Mouse (Mus musculus) lung, postnatal 4 days (tissue): ENCODE measurements around the gene Gm10837.
"Not testable (repeated sequence)": the region's sequence is repeated elsewhere in the genome, so short reads cannot be mapped to it uniquely, and the experiment has no call there.

ENCODE experiments used
- DNase-seq, 2 experiments: peaks; one replicate each; pipeline ENCODE4 v3.0.0; 2021

The Gm10837 gene

DNA sequence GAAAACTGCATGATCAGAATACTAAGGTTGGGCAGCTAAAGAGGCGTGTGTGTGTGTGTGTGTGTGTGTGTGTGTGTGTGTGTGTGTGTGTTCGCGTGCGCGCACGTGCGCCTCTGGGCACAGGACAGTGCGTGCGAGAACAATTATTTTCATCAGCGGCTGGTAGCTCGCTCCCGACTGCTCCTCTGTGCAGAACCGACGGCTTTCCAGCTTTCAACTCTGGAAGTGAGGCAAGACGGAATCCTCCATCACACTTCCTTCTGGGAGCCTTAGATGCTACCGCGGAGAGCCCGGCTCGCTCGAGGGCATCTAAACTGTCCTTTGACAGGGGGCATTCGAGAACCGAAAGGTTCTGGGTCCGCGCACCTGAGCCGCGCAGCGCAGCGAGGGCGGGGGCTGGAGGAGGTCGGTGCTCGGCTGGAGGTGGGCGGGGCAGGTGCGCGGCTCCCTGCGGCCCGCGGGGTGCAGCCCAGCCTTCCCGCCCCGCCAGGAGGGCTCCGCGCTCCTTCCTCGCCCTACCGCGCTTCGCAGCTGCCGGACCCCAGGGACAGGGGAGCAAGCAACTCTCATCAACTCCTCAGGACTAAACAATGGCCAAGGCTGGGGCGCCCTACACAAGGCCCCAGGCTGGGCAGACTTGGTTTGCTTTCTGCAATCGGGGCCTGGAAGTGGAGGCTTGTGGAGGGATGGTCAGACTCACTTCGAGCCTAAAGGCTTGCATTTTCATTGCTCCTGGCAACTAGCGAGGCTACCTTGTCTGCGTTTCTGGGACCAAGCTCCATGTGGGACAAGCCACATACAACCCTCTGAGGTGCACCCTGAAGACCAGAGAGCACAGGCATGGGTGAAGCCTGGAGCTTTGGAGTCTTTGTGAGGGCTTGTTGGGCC, at the start of gene Gm10837:
Gene Gm10837, plus strand, starts transcription at position 146 of the 888 bp plus-strand sequence.
- DNase-seq: peak in 1 of 2 experiments; percentile 11

- no peak for DNase-seq
These were observed 40.5 kb upstream of the Gm10837 start for GRCm38 (mm10) chr14:122449601-122450495.

- peak in 1 of 2 experiments; percentile 64 for DNase-seq
These were observed 39.6 kb upstream of the Gm10837 start, which contains the start of gene Gm5089 for GRCm38 (mm10) chr14:122450496-122451382. TSS of gene Gm5089 (minus strand) at chr14:122451115.

DNA sequence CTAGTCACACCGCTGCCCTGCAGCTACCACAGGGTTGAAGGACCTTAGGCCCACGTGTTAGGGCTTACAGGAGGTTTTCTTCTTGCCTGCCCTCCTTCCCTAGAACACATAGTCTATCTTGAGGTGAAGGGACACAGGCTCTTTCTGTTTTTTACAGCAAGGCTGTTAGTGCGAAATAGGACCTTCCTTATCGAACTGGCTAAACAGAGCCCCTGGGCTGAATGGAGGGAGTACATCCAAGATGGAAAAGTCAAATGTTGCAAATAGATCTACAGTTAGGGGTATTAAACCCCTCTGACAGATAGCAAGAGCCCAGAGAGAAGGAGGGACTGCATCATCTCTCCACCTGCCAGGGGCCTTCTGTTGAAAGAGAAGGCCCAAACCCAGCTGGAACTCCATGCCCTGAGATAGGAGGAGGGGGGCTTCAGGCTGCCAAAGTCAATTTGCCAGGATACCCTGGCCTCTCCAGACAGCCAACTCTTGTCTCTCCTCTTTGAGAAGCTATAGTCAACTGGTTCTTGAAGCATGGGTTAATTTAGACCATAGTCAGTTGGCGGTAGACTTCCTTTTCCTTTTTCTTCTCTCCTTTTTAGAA, 38.7 kb upstream of the Gm10837 start:
- DNase-seq: no peak

DNA sequence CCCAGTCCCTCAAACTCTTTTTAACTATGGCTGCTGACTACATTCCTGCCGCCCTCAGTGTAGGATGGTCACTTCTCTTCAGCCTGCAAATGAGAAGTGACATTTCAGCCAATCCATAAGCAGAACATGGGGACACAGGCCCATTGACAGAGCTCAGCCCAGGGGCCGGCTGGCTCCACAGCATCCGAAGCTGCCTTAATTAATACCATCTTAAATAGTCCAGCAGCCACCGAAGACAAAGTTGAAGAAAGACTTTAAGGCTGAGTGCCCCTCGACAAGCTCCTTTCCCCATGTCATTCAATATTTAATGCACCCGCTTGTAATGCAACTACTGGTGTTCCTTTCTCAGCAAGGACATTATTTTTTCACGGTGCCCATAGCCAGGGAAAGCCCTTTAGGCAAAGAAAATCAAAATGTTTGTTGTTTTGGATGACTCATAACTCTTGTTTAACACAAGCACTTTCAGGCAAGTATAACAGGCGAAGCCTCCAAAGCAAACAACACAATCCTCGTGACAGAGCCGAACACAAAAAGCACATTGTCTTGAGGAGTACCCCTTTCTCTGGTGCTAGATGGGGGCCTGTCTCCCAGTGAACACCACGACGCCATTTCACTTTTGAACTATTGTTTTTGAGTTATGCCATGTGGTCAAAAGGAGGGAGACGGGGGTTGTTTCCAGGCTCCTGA, 37.5 kb upstream of the Gm10837 start:
- no peak for DNase-seq

GRCm38 (mm10) chr14:122453388-122453995, 36.9 kb upstream of the Gm10837 start:
- no peak for DNase-seq

GRCm38 (mm10) chr14:122453996-122454738, 36.2 kb upstream of the Gm10837 start:
- no peak for DNase-seq

GRCm38 (mm10) chr14:122454901-122455561, 35.4 kb upstream of the Gm10837 start:
- no peak for DNase-seq

- no peak for DNase-seq
These were observed 34.8 kb upstream of the Gm10837 start for GRCm38 (mm10) chr14:122455562-122455958.

DNA sequence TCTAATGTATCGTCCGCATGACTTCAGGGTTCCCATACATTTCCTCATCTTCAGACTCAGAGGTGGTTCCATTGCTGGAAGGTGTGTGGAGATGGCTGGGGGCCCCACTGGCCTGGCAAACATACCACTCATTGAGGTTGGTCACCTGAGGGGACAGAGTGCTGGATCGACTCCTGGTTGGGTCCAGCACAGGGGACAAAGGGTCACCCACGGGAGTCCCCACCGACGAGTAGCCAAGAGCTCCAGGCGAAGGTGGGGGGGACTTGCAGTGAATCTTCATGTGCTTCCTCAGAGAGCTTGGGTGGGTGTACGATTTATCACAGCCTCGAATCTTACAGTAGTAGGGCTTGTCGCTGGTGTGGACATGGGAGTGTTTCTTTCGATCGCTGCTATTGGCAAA, 31.1 kb upstream of the Gm10837 start:
- not testable (repeated sequence) for DNase-seq

- no peak for DNase-seq
These were observed 30.6 kb upstream of the Gm10837 start for GRCm38 (mm10) chr14:122459776-122460175.

DNA sequence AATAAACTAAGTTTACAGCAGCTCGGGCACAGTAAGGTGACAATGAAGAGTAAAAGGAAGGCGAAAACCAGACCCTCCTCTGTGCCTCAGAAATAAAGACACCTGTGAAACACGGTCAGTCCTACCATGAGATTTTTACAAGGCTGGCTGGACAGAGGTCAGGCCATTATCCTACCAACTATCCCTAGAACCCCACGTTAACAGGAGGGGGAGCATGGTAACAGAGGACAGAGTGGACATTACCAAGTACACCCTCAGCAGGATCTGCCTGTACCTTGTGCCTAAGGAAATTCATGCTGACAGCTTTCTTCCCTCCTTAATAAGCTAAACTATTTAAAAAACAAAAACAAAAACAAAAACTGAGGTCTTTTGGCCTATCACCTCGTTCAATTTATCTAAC, 30.2 kb upstream of the Gm10837 start:
- DNase-seq: no peak

GRCm38 (mm10) chr14:122461500-122461899, 28.9 kb upstream of the Gm10837 start:
- DNase-seq: no peak

GRCm38 (mm10) chr14:122461966-122462365, 28.4 kb upstream of the Gm10837 start:
- DNase-seq: no peak

GRCm38 (mm10) chr14:122462689-122463079, 27.7 kb upstream of the Gm10837 start:
- no peak for DNase-seq

GRCm38 (mm10) chr14:122463080-122463691, 27.2 kb upstream of the Gm10837 start:
- peak in 1 of 2 experiments; percentile 27 for DNase-seq

- peak in 1 of 2 experiments; percentile 45 for DNase-seq
These were observed 26.5 kb upstream of the Gm10837 start for GRCm38 (mm10) chr14:122463734-122464341.

DNA sequence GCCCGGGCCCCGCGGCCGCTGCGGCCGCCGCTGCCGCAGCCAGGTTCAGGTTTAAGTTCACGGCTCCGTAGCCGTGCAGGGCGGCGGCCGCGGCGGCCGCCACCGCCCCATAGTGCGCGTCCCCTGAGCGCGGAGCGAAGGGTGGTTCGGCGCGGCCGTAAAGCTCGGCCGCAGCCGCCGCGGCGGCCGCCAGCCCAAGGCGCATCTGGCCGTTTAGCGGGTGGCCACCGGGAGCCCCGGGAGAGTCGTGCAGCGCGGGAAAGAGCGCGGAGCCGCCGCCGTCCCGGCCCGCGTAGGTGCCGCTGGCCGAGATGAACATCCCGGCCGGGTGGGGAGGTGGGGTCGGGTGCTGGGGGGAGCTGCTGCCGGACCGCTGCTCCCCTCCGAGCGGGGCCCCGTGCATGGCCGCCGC, 26.0 kb upstream of the Gm10837 start:
- DNase-seq: no peak
